Mouse (Mus musculus) hindbrain, embryonic 16.5 days (tissue): ENCODE measurements around the gene Gm20696. TPM values are rescaled to one million over a fixed set of nuclear protein-coding genes. Genes with fewer than 3 reads are reported as not detected.

Source experiments
- ATAC-seq: fragments of 200-750 bp; cut with Nextera tagmentation; 2 replicates; pipeline ENCODE4 v1.8.0; 2017; ENCODE audit warnings: moderate TSS enrichment, moderate library complexity
- H3K27ac ChIP-seq: fragments of 300-500 bp; sonication (generic); 2 replicates; pipeline ENCODE4 v1.5.1; 2014; ENCODE audit warnings: low read depth, mild to moderate bottlenecking, control low read depth, low read length, moderate library complexity
- H3K27me3 ChIP-seq: fragments of 300-500 bp; sonication (generic); replicated peaks from 2 replicates; pipeline ENCODE4 v1.6.1; 2014; ENCODE audit warnings: low read length; ENCODE audit not compliant: control insufficient read depth, insufficient read depth
- H3K36me3 ChIP-seq: fragments of 300-500 bp; sonication (generic); 2 replicates; pipeline ENCODE4 v1.6.1; 2014; ENCODE audit warnings: mild to moderate bottlenecking, low read length, moderate library complexity, mixed read lengths; ENCODE audit not compliant: control insufficient read depth, insufficient read depth
- H3K4me1 ChIP-seq: fragments of 300-500 bp; sonication (generic); 2 replicates; pipeline ENCODE4 v1.6.1; 2014; ENCODE audit warnings: low read depth, low read length; ENCODE audit not compliant: control insufficient read depth, insufficient read depth
- H3K4me2 ChIP-seq: fragments of 300-500 bp; sonication (generic); 2 replicates; pipeline ENCODE4 v1.6.1; 2014; ENCODE audit warnings: mild to moderate bottlenecking, low read length, control low read depth, moderate library complexity
- H3K4me3 ChIP-seq: fragments of 300-500 bp; sonication (generic); 2 replicates; pipeline ENCODE4 v1.5.1; 2014; ENCODE audit warnings: mild to moderate bottlenecking, low read length, control low read depth, moderate library complexity
- H3K9ac ChIP-seq: fragments of 300-500 bp; sonication (generic); 2 replicates; pipeline ENCODE4 v1.6.1; 2014; ENCODE audit warnings: low read depth, mild to moderate bottlenecking, control low read depth, low read length, moderate library complexity
- H3K9me3 ChIP-seq: fragments of 300-500 bp; sonication (generic); 2 replicates; pipeline ENCODE4 v1.6.1; 2014; ENCODE audit warnings: mild to moderate bottlenecking, low read length, moderate library complexity; ENCODE audit not compliant: control insufficient read depth
- WGBS: fragments of 180-500 bp; shearing (Covaris S2); extraction: QIAGEN DNeasy Blood & Tissue Kit; methylation state at CpG from one replicate; pipeline ENCODE4 v1.1.7; 2014; 5-methylcytosine and 5-hydroxymethylcytosine counted together
- polyA plus RNA-seq: library from polyadenylated mRNA; unstranded; fragments of >200 nt; fragmentation: Nextera tagmentation; extraction: Ambion mirVana; gene quantifications from 2 replicates; pipeline ENCODE4 v1.2.1, GENCODE M21; 2015

The Gm20696 gene
- polyA plus RNA-seq, 1 experiment from 2014 or later = 1.8 TPM

- Histone ChIP-seq H3K27me3 (peaks cover 2% of the 10 kb centered on the region; the same call in 1 of the 2 replicates), H3K27ac (no peak overlapping the region), H3K36me3 (no peaks in the 10 kb centered on the region), H3K9ac (no peak overlapping the region), H3K9me3 (no peaks in the 10 kb centered on the region), H3K4me2 (no peak overlapping the region), H3K4me1 (no peaks in the 10 kb centered on the region; the same call in 1 of the 2 replicates), H3K4me3 (no peak overlapping the region)
- ATAC-seq = no peak
- 73% methylated on average over 4 of the region's 4 CpGs for WGBS
These were observed 45.4 kb downstream of the Gm20696 start for GRCm38 (mm10) chr6:99621167-99621566.

DNA sequence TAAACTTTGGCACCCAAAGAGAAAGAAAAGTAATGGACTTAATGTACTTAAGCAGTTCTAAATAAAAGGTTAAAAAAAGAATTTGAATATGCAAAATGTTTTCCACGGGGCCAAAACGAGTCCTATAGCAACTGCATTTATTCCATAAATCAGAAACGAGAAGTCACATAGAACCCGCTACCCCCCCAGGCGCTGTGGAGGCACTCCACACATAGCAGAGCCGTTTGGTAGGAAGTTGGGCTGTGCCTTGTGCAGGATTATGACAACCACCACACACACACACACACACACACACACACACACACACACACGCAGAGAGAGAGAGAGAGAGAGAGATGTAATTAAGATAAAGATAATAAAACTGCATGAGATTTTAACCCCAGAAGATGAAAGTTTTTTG, 46.1 kb downstream of the Gm20696 start:
- H3K27ac ChIP-seq = no peak overlapping the region
- H3K9me3 ChIP-seq = no peaks in the 10 kb centered on the region
- ATAC-seq = no peak
- no peak overlapping the region for H3K9ac ChIP-seq
- no peak overlapping the region for H3K4me3 ChIP-seq
- peaks cover 2% of the 10 kb centered on the region; the same call in 1 of the 2 replicates for H3K27me3 ChIP-seq
- H3K4me2 ChIP-seq = no peak overlapping the region
- H3K36me3 ChIP-seq = no peaks in the 10 kb centered on the region
- H3K4me1 ChIP-seq = peaks cover under 1% of the 10 kb centered on the region; the same call in 1 of the 2 replicates
- 79% methylated on average over 7 of the region's 7 CpGs for WGBS

DNA sequence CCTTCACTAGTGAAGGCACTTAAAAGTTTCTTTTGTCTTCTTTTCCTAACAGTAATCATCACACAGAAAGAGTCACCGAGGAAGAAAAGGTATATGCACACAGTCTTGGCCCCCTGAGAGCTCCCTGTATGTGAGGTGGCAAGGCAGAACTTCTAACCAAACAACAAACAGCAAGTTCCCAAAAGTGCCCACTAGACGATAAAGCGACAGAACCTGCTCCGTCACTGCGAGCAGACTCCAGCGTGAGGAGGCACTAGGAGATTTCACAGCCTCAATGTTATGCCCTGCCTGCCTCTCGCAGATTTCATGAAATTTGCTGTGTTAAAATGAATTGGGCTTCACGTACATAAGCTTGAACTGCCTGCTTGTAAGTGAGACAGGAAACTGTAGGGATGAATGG, 46.6 kb downstream of the Gm20696 start:
- no peak for ATAC-seq
- 72% methylated on average over 8 of the region's 8 CpGs for WGBS
- Histone ChIP-seq H3K27ac (no peak overlapping the region), H3K9ac (no peak overlapping the region), H3K36me3 (no peaks in the 10 kb centered on the region), H3K4me3 (no peak overlapping the region), H3K27me3 (0 out of 2 replicates have a peak, but pooled peaks cover 2% of the 10 kb centered on the region), H3K4me1 (peaks cover 6% of the 10 kb centered on the region), H3K4me2 (no peak overlapping the region), H3K9me3 (no peaks in the 10 kb centered on the region)

DNA sequence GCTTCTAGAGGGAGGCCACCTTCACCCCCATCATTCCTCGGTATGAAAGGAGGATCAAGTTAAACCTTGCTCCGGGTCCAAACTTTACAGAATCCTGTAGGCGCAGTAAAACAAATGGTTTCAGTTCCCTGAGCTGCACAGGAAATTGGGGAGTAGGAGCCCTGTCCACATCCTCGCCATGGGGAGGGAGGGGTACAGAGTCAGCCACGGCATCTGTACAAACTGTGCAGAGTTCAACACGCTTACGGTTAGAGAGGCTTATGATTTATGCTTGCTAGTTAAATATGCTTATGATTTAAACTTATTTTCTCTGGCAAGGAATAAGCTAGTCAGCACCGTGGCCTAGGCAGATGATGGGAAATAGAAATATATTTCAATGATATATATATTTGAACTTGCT, 47.1 kb downstream of the Gm20696 start:
- no peak overlapping the region for H3K9ac ChIP-seq
- H3K9me3 ChIP-seq = no peaks in the 10 kb centered on the region
- H3K4me1 ChIP-seq = peaks cover 6% of the 10 kb centered on the region
- no peak overlapping the region for H3K4me3 ChIP-seq
- H3K36me3 ChIP-seq = no peaks in the 10 kb centered on the region
- no peak for ATAC-seq
- H3K27ac ChIP-seq = no peak overlapping the region
- 0 out of 2 replicates have a peak, but pooled peaks cover 2% of the 10 kb centered on the region for H3K27me3 ChIP-seq
- 83% methylated on average over 8 of the region's 8 CpGs for WGBS
- no peak overlapping the region for H3K4me2 ChIP-seq

- 74% methylated on average over 7 of the region's 7 CpGs for WGBS
These were observed 48.7 kb downstream of the Gm20696 start for GRCm38 (mm10) chr6:99617867-99618266.

GRCm38 (mm10) chr6:99617415-99617814, 49.2 kb downstream of the Gm20696 start:
- no peak overlapping the region for H3K4me3 ChIP-seq
- H3K27me3 ChIP-seq = 0 out of 2 replicates have a peak, but pooled peaks cover 2% of the 10 kb centered on the region
- H3K27ac ChIP-seq = no peak overlapping the region
- H3K9me3 ChIP-seq = no peaks in the 10 kb centered on the region
- WGBS = 88% methylated on average over 1 of the region's 1 CpGs
- H3K9ac ChIP-seq = no peak overlapping the region
- no peak for ATAC-seq
- no peaks in the 10 kb centered on the region for H3K36me3 ChIP-seq
- peaks cover 6% of the 10 kb centered on the region for H3K4me1 ChIP-seq
- no peak overlapping the region for H3K4me2 ChIP-seq

More at GRCm38 (mm10) chr6:99617867-99618266, 48.7 kb downstream of the Gm20696 start:
- Histone ChIP-seq H3K4me3 (no peak overlapping the region), H3K9ac (no peak overlapping the region), H3K36me3 (no peaks in the 10 kb centered on the region), H3K4me1 (peaks cover 6% of the 10 kb centered on the region), H3K27me3 (0 out of 2 replicates have a peak, but pooled peaks cover 2% of the 10 kb centered on the region), H3K9me3 (no peaks in the 10 kb centered on the region), H3K4me2 (no peak overlapping the region), H3K27ac (no peak overlapping the region)
- ATAC-seq = no peak

DNA sequence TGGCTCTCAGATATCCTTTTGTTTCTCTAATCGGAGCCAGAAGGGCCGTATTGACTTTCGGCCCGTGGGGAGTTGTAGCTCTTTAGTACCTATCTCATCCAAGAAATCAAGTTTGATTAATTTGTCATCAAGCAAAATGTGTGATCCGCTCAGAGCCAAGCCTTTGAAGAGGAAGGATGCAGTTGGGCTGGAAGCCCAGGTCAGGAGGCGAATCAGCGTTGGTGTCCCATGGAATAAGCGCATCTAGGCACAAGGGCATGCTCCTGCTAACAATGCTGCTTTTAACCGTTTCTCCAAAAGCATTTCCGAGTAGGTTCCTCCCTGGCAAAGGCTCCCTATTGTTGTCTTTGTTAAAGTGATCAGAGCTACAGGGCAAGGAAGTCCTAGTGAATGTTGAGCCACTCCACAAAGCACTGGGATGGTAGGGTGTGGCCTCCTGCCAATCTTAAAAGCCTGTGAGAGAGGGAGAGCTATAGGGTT, 51.3 kb downstream of the Gm20696 start:
- ATAC-seq = no peak
- 13% methylated on average over 10 of the region's 10 CpGs for WGBS
- no peaks in the 10 kb centered on the region for H3K27me3 ChIP-seq
- H3K4me1 ChIP-seq = peaks cover 6% of the 10 kb centered on the region
- no peaks in the 10 kb centered on the region for H3K36me3 ChIP-seq
- H3K4me2 ChIP-seq = 0 out of 2 replicates have a peak overlapping the region, but pooled peaks have one; percentile 8
- no peak overlapping the region for H3K4me3 ChIP-seq
- H3K9me3 ChIP-seq = no peaks in the 10 kb centered on the region
- H3K27ac ChIP-seq = no peak overlapping the region
- no peak overlapping the region for H3K9ac ChIP-seq

- Histone ChIP-seq H3K9ac (no peak overlapping the region), H3K36me3 (no peaks in the 10 kb centered on the region), H3K9me3 (no peaks in the 10 kb centered on the region), H3K4me1 (peaks cover 6% of the 10 kb centered on the region), H3K27me3 (no peaks in the 10 kb centered on the region), H3K4me2 (0 out of 2 replicates have a peak overlapping the region, but pooled peaks have one; percentile 8), H3K4me3 (no peak overlapping the region), H3K27ac (no peak overlapping the region)
- 52% methylated on average over 17 of the region's 17 CpGs for WGBS
- no peak for ATAC-seq
These were observed 51.9 kb downstream of the Gm20696 start for GRCm38 (mm10) chr6:99614566-99615271.

DNA sequence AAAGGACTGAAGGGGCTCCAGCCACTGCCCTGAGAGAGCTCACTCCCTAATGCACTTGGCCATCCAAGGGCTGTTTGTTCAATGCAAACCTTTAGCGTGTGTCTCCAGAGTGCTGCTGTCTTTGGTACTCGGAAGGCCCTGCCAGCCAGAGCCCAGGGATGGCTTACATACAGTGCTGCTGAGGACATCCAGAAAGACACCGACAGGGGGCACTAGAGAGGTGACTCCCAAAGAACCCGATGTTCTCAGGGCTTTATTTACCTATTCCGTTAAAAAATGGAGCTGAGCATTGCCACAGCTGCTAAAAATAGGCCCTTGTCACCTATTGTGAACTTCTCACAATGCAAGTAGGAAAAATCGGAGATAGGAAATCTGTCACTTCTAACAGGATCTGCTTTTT, 54.7 kb downstream of the Gm20696 start:
- no peak overlapping the region for H3K27ac ChIP-seq
- H3K4me3 ChIP-seq = no peak overlapping the region
- no peak overlapping the region for H3K9ac ChIP-seq
- peaks cover 6% of the 10 kb centered on the region for H3K4me1 ChIP-seq
- no peak for ATAC-seq
- H3K36me3 ChIP-seq = no peaks in the 10 kb centered on the region
- H3K27me3 ChIP-seq = no peaks in the 10 kb centered on the region; the same call in 1 of the 2 replicates
- WGBS = 63% methylated on average over 6 of the region's 6 CpGs
- H3K4me2 ChIP-seq = no peak overlapping the region
- no peaks in the 10 kb centered on the region for H3K9me3 ChIP-seq
